Mouse (Mus musculus): ENCODE measurements at regions not wholly inside any gene's neighbourhood (a gene's known extent, or its start where the extent isn't known, plus 50 kb on each side); places are given as distances from the start of the nearest gene placed in this dataset.

DNA sequence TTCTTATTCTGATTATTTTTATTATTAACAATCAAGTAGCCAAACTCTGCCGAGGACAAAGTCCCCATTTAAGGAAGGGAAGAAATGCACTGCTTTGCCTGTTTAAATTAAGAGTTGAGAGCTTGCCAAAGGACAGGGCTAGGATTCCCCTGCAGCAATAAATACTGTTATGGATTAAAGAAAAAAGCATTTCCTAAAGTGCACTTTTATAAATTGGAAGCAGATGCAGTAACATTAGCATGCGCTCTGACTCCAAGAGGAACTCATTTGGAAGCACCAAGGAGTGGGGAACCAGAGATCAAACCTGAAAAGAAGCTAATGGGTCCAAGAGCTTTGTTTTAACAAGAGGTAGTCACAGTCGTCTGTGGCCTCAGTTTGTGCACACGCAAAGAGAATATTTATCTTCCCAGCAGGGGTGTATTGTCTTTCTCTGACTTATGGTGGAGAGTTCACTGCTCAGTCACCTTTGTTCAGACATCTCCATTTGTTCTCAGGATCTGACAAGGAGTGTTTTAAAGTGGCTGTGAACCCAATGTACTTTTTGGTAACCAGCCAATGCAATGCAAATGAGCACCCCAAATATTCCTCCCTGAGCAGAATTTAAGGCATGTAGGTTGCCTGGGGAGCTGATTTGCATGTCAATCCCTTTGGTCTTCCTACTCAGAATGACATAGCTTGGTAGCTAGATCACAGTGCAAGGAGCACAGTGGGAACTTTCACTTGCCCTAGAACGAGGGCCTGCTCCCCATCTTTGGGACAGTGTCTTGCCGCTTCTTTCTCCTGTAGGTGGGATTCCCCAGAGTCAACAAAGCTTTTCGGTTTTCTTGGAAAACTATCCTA lies 119.1 kb upstream of the Nbea start:
- DNase-seq (ENCODE audit: low read depth, low spot score), result no peak

DNA sequence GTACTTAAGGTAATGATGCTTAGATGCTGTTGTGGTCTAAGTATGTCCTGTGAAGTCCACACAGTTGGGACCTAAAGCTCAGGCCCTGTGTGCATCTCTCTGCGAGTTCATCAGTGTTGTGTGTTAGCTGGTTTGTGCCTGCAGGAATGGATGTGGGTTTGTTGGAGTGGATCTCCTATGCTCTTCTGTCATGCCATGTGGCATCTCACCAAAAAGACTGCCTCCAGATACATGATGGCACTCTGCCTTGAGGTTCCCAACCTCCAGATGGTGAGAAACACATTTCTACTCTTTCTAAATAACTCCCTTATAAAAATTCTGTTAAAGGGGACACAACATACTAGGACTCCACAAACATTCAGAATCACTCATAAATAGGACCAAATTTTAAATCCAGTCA lies 117.3 kb upstream of the Nbea start:
- no peak for DNase-seq (ENCODE audit: low read depth, low spot score)

DNA sequence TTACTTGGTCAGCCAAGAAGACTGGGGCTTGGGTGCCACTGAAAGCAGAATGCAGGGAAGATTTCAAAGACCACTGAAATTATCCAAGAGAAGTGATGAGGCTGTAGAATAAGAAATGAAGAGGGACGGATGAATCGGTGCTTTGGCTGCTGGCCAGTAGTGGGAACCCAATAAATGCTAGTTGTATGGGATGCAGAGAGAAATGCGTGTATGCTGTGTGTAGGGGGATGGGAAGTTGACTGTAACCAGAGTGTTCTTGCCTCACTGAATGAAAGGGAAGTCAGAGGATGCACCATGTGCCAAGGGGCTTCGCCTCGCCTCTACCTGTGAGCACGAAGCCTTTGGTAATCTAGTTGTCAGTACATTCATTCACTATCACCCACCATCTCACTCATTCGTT lies 112.1 kb upstream of the Nbea start:
- DNase-seq (ENCODE audit: low read depth, low spot score), result no peak

DNA sequence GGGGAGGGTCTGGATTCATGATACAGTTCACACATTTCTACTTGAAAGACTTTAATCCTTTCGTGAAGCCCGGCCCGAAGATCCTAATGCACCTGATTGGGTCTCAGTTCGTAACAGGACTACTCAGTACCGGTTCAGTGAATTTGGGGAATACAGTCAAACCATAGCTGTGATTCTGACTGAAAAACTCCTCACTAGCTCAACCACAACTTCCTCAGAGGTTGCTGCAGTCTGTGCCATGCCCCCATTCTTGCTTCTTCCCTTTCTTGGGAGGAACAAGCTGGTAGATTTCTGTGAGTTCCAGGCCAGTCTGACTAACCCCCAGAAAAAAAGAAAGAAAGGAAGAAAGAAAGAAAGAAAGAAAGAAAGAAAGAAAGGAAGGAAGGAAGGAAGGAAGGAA lies 98.0 kb upstream of the Nbea start:
- no peak for DNase-seq (ENCODE audit: low read depth, low spot score)

DNA sequence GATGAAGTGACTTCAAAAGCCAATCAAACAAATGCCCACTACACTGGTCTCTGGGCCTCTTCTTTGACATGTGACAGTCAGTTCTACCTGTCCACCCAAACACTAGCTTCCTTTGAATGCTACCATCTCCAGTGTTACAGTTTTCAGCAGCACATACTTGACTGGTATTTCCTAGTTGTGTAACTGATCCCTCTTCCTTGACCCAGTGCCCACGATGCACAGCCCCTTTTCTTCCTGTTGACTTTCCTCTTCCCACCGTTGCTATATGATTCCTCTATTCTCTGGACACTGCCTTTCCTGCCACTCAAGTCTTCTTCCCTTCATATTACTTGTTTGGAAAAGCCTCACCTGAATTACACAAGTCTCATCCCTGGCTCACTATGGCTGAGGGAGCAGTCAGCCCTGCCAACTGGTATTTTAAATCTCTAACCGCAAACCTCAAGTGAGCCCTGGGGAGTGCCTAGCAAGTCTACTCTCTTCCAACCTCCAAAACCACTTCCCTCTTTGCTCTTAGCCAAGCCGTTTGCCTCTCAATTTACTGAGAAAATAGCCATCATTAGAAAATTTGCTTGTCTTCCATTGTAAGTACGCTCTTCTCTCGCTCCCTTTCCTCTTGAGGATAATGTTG lies 96.9 kb upstream of the Nbea start:
- DNase-seq (ENCODE audit: low read depth, low spot score), result no peak

DNA sequence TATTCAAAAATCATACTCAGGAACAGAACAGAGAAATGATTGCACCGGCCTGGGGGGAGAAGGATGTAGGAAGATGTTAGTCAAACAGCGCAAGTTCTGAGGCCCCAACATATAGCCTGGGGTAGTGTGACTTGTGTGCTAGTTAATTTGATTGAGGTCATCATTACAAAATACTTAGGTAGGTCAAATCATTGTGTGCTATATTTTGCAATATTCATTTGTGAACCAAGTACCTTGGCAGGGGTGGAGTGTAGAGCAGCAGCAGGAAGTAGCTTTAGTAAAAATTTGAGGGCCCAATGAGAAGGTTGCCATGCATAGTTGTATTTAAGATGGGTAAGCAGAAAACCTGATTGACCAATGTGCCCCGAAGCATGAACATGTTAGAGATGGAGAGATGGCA lies 89.1 kb upstream of the Nbea start:
- no peak for DNase-seq (ENCODE audit: low read depth, low spot score)

DNA sequence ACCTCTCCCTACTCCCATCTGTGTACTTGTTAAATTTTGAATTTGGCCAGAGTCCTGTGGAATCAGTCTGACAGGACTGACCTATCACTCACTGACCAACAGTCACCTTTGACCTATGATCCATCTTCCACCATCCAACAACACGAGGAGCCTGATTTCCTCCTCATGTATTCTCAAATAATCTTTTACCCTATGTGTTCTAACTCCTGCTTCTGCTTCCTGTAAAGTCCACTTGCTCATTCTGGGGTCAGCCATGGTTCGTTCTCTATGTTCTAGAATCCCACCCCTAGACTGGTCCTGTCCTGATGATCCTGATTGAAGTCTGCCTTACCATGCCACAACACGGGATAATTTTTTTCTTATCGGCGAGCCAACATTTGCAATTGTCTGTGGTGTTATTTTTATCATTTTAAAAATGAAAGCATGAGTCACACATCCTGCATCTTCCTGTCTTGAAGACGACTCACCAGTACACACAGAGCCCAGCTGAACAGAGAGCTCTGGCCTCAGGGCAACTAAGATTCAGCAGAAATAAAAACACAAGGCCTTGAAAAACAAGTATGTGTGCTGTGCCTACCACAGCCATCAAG lies 86.8 kb upstream of the Nbea start:
- DNase-seq (ENCODE audit: low read depth, low spot score), result peak; percentile 27

DNA sequence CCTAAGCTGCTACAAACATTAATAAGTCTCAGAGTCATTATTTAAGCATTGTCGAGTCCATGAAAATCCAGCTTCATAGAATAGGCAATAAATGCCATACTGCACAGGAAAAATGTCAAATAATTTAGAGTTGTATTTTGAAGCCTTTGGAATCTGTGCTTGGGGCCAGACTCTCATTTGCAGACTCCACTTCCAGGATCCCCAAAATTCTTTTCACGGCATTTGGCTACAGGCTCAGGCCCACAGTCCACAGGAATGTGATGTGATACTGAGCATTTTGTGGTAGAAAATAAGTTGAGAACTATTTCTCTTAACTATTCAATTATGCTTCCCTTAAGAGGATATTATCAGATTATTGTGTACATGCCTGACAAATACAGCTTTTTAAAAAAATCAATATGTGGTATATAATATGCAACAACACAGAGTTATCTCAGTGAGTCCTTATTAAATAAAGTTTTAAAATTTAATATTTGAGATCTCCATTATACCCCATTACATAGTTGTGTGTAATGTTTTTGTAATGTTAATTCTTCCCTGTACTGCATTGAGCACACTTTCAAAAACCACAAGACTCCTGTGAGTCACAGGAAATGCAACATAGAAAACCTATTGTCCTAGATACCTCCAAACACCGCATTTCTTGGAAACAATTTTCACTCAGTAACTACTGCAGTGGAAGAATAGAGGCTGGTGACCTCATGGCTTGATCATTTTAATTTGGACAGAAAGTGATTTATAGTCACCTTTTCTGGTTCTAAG lies 78.5 kb upstream of the Nbea start:
- DNase-seq (ENCODE audit: low read depth, low spot score), result no peak

DNA sequence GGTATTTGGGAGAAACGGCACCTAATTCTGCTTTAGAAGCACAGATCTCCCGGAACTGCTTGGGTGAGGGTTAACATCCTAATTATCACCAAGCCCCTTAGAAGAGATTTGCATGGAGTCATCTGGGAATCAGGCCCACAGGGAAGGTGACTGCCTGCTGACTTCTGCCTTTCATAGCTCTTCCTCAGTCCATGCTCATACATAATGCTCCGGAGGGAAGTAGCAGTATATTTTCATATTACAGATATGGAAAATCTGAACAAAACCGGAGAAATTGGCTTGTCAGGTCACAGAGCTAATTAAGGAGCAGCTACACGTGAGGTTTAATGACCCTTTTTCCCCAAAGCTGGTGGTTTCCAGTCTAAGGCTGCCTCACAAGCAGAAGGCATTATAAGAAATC lies 72.8 kb upstream of the Nbea start:
- no peak for DNase-seq (ENCODE audit: low read depth, low spot score)

DNA sequence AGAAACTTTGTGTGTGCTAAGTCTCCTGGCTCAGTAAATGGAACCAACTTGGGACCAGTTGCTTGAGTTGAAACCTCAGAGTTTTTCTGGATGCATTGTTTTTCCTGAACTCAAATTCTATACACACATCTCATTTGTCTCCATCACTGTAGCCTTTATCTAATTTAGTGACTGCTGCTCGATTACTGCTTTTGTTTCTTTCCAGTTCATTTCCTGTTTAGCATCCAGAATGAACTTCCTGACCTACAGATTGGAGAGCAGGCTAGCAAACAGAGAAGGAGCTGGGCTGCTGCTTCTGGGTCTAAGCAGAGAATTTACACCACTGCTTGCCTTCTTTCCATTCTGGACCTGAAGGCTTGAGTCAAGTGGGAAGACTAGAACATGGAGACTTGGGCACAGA lies 60.9 kb upstream of the Nbea start:
- DNase-seq (ENCODE audit: low read depth, low spot score), result no peak

DNA sequence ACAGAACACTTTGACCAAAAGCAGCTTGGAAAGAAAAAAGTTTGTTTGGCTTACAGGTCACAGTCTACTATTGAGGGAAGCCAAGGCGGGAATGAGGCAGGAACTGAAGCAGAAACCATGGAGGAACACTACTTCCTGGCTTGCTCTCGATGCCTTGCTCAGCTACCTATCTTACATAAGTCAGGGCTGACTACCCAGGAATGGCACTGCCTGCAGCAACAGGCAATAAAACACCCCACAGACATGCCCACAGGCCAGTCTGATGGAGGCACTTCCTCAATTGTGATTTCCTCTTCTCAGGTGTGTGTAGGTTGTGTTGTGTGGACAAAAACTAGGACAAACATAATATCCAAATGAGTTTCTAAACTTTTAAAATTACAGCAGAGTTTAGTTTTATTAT lies 54.7 kb upstream of the Nbea start:
- DNase-seq (ENCODE audit: low read depth, low spot score), result no peak

DNA sequence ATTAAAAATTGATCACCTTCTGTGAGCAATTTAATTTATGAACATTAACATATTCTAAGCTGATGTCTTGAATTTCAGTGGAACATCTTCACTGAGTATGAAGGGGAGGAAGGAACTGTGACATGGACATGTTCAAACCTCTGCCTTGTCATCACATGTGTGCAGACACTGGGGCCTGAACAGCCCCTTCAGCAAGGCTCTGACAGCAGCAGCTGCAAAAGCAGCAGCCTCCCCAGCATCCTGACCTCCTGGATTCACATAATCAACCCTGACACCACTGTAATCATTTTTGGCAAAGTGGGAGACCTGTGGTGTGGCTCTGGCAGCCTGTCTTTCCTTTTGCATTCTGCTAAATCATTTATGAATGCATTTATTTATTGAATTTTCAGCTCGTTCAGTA lies 52.7 kb upstream of the Nbea start:
- DNase-seq (ENCODE audit: low read depth, low spot score), result no peak
